Mouse (Mus musculus) thymus, adult 2 months (tissue): ENCODE results near the gene Olfr1212. TPM values are rescaled to one million over a fixed set of nuclear protein-coding genes. Genes with fewer than 3 reads are reported as not detected.

Experiments
- DNase-seq: peaks from one replicate; pipeline ENCODE4 v3.0.0; 2021
- H3K27ac ChIP-seq: fragments of 200-500 bp; 2 replicates; pipeline ENCODE4 v1.5.1; 2012; ENCODE audit warnings: low read length, control low read depth; ENCODE audit not compliant: control insufficient read depth, insufficient read depth
- H3K27me3 ChIP-seq: fragments of 200-500 bp; 2 replicates; pipeline ENCODE4 v1.6.1; 2012; ENCODE audit warnings: mild to moderate bottlenecking, low read length, moderate library complexity, mixed read lengths; ENCODE audit not compliant: control insufficient read depth, insufficient read depth
- H3K36me3 ChIP-seq: fragments of 200-500 bp; 2 replicates; pipeline ENCODE4 v1.6.1; 2012; ENCODE audit warnings: mild to moderate bottlenecking, low read length, moderate library complexity; ENCODE audit not compliant: control insufficient read depth, insufficient read depth
- H3K4me1 ChIP-seq: fragments of 200-500 bp; replicated peaks from 2 replicates; pipeline ENCODE4 v1.6.1; 2012; ENCODE audit warnings: low read length; ENCODE audit not compliant: control insufficient read depth, insufficient read depth
- H3K4me3 ChIP-seq: fragments of 200-500 bp; 2 replicates; pipeline ENCODE4 v1.5.1; 2012; ENCODE audit warnings: mild to moderate bottlenecking, low read length, control low read depth, moderate library complexity; ENCODE audit not compliant: control insufficient read depth, insufficient read depth
- CTCF ChIP-seq: fragments of 200-500 bp; IDR thresholded peaks from 2 replicates; pipeline ENCODE4 v1.5.1; 2012; ENCODE audit warnings: mild to moderate bottlenecking, control low read depth, low read length, moderate library complexity, borderline replicate concordance; ENCODE audit not compliant: control insufficient read depth, poor library complexity, insufficient read depth; ENCODE audit errors: extremely low read depth
- POLR2A ChIP-seq: fragments of 200-500 bp; IDR thresholded peaks from 2 replicates; pipeline ENCODE4 v1.6.1; 2012; ENCODE audit warnings: mild to moderate bottlenecking, low read length, control low read depth, moderate library complexity; ENCODE audit not compliant: control insufficient read depth, poor library complexity, insufficient read depth; ENCODE audit errors: extremely low read depth
- whole genome bisulfite sequencing: fragments of 180-500 bp; shearing (Covaris S2); methylation state at CpG from one replicate; pipeline ENCODE4 v1.1.7; 2018; 5-methylcytosine and 5-hydroxymethylcytosine counted together
- polyA plus RNA-seq: library from polyadenylated mRNA; depleted of rRNA; stranded (reverse); fragments of >200 nt; gene quantifications from 2 replicates; pipeline ENCODE4 v1.2.3, GENCODE M21; 2012; rRNA removed

The Olfr1212 gene
- not detected in 2 replicates for polyA plus RNA-seq

GRCm38 (mm10) chr2:88953669-88954068 lies at the start of gene Olfr1212:
TSS of gene Olfr1212 (plus strand) at chr2:88953969.
- no peak within 1 kb of the TSS for H3K4me3 ChIP-seq
- H3K36me3 ChIP-seq, result no peaks in the 10 kb centered on the region
- no peak within 1 kb of the TSS for H3K27ac ChIP-seq
- DNase-seq, result no peak
- TF ChIP-seq CTCF (no peak), POLR2A (no peak)
- H3K27me3 ChIP-seq, result no peaks in the 10 kb centered on the region
- no peaks in the 10 kb centered on the region for H3K4me1 ChIP-seq

GRCm38 (mm10) chr2:88915057-88915456 lies 38.7 kb upstream of the Olfr1212 start, which contains the start of gene Olfr1209:
TSS of gene Olfr1209 (minus strand) at chr2:88915157.
- 89% methylated on average over 3 of the region's 3 CpGs for WGBS
- no peak within 1 kb of the TSS for H3K4me3 ChIP-seq
- H3K36me3 ChIP-seq, result no peaks in the 10 kb centered on the region
- DNase-seq, result no peak
- TF ChIP-seq POLR2A (no peak), CTCF (no peak)
- H3K27ac ChIP-seq, result no peak within 1 kb of the TSS
- no peaks in the 10 kb centered on the region for H3K27me3 ChIP-seq
- H3K4me1 ChIP-seq, result no peaks in the 10 kb centered on the region

- WGBS, result 88% methylated on average over 1 of the region's 1 CpGs
- Histone ChIP-seq H3K36me3 (no peaks in the 10 kb centered on the region), H3K4me1 (no peaks in the 10 kb centered on the region), H3K27me3 (no peaks in the 10 kb centered on the region), H3K27ac (no peak within 1 kb of the TSS), H3K4me3 (no peak within 1 kb of the TSS)
- no peak for DNase-seq
- TF ChIP-seq CTCF (no peak), POLR2A (no peak)
Measured at GRCm38 (mm10) chr2:88938011-88938410, 15.8 kb upstream of the Olfr1212 start, which contains the start of gene Olfr1211. TSS of gene Olfr1211 (minus strand) at chr2:88938111.

- Histone ChIP-seq H3K4me1 (no peaks in the 10 kb centered on the region), H3K4me3 (no peak within 1 kb of the TSS), H3K27me3 (no peaks in the 10 kb centered on the region), H3K27ac (no peak within 1 kb of the TSS), H3K36me3 (no peaks in the 10 kb centered on the region)
- no peak for TF ChIP-seq CTCF
- TF ChIP-seq POLR2A, result no peak
- WGBS, result 76% methylated on average over 1 of the region's 1 CpGs
- no peak for DNase-seq
Measured at GRCm38 (mm10) chr2:88980181-88980580, 26.4 kb downstream of the Olfr1212 start, which contains the start of gene Gm13762. TSS of gene Gm13762 (minus strand) at chr2:88980281.

- WGBS, result 95% methylated on average over 1 of the region's 1 CpGs
- TF ChIP-seq POLR2A (no peak), CTCF (no peak)
Measured at GRCm38 (mm10) chr2:88992553-88992952, 38.8 kb downstream of the Olfr1212 start, which contains the start of gene Olfr1214. TSS of gene Olfr1214 (minus strand) at chr2:88992653.

GRCm38 (mm10) chr2:89006873-89007272 lies 53.1 kb downstream of the Olfr1212 start, which contains the start of gene Olfr1215:
TSS of gene Olfr1215 (minus strand) at chr2:89006973.
- H3K36me3 ChIP-seq, result no peaks in the 10 kb centered on the region
- no peak within 1 kb of the TSS for H3K27ac ChIP-seq

More at GRCm38 (mm10) chr2:88992553-88992952, 38.8 kb downstream of the Olfr1212 start, which contains the start of gene Olfr1214:
- no peak within 1 kb of the TSS for H3K4me3 ChIP-seq
- H3K36me3 ChIP-seq, result no peaks in the 10 kb centered on the region
- DNase-seq, result no peak
- H3K27ac ChIP-seq, result no peak within 1 kb of the TSS
- no peaks in the 10 kb centered on the region for H3K27me3 ChIP-seq
- H3K4me1 ChIP-seq, result no peaks in the 10 kb centered on the region

More at GRCm38 (mm10) chr2:89006873-89007272, 53.1 kb downstream of the Olfr1212 start, which contains the start of gene Olfr1215:
- Histone ChIP-seq H3K27me3 (no peaks in the 10 kb centered on the region), H3K4me1 (no peaks in the 10 kb centered on the region), H3K4me3 (no peak within 1 kb of the TSS)
- no peak for DNase-seq
- TF ChIP-seq CTCF (no peak), POLR2A (no peak)
- 61% methylated on average over 2 of the region's 2 CpGs for WGBS

Other genes with a start within 250 kb of the Olfr1212 start
- not detected in 2 replicates for gene Olfr1196, start 249.4 kb upstream of the Olfr1212 start, polyA plus RNA-seq
- not detected in 2 replicates for gene Olfr1197, start 221.6 kb upstream of the Olfr1212 start, polyA plus RNA-seq
- not detected in 2 replicates for gene Olfr1198, start 202.6 kb upstream of the Olfr1212 start, polyA plus RNA-seq
- not detected in 2 replicates for gene Olfr1199, start 193.5 kb upstream of the Olfr1212 start, polyA plus RNA-seq
- gene Olfr1200, start 183.5 kb upstream of the Olfr1212 start, polyA plus RNA-seq, result not detected in 2 replicates
- gene Olfr1201, start 160.9 kb upstream of the Olfr1212 start, polyA plus RNA-seq, result not detected in 2 replicates
- not detected in 2 replicates for gene Olfr1202, start 139.5 kb upstream of the Olfr1212 start, polyA plus RNA-seq
- not detected in 2 replicates for gene Olfr1205, start 124.2 kb upstream of the Olfr1212 start, polyA plus RNA-seq
- not detected in 2 replicates for gene Olfr1204, start 104.7 kb upstream of the Olfr1212 start, polyA plus RNA-seq
- gene Olfr1206, start 90.7 kb upstream of the Olfr1212 start, polyA plus RNA-seq, result not detected in 2 replicates
- gene Olfr1208, start 51.7 kb upstream of the Olfr1212 start, polyA plus RNA-seq, result not detected in 2 replicates
- gene Olfr1209, start 38.8 kb upstream of the Olfr1212 start, polyA plus RNA-seq, result not detected in 2 replicates
- not detected in 2 replicates for gene Olfr1211, start 15.9 kb upstream of the Olfr1212 start, polyA plus RNA-seq
- not detected in 2 replicates for gene Gm13762, start 26.3 kb downstream of the Olfr1212 start, polyA plus RNA-seq
- gene Olfr1214, start 38.7 kb downstream of the Olfr1212 start, polyA plus RNA-seq, result not detected in 2 replicates
- gene Olfr1215, start 53.0 kb downstream of the Olfr1212 start, polyA plus RNA-seq, result not detected in 2 replicates
- gene Olfr1216, start 64.4 kb downstream of the Olfr1212 start, polyA plus RNA-seq, result not detected in 2 replicates
- gene Olfr1217, start 78.1 kb downstream of the Olfr1212 start, polyA plus RNA-seq, result not detected in 2 replicates
- not detected in 2 replicates for gene Olfr1218, start 107.2 kb downstream of the Olfr1212 start, polyA plus RNA-seq
- not detected in 2 replicates for gene Olfr1219, start 129.5 kb downstream of the Olfr1212 start, polyA plus RNA-seq
- not detected in 2 replicates for gene Olfr1220, start 152.9 kb downstream of the Olfr1212 start, polyA plus RNA-seq
- gene Olfr1221, start 163.3 kb downstream of the Olfr1212 start, polyA plus RNA-seq, result not detected in 2 replicates
- gene Olfr1222, start 179.1 kb downstream of the Olfr1212 start, polyA plus RNA-seq, result not detected in 2 replicates
- gene Olfr1223, start 197.6 kb downstream of the Olfr1212 start, polyA plus RNA-seq, result not detected in 2 replicates
- not detected in 2 replicates for gene Olfr1224-ps1, start 210.1 kb downstream of the Olfr1212 start, polyA plus RNA-seq
- gene Olfr1225, start 220.7 kb downstream of the Olfr1212 start, polyA plus RNA-seq, result not detected in 2 replicates
- not detected in 2 replicates for gene Olfr1226, start 246.1 kb downstream of the Olfr1212 start, polyA plus RNA-seq